Mouse (Mus musculus) cerebellum, adult 2 months (tissue): ENCODE measurements around the gene Fhit.

Experiments
- CTCF ChIP-seq: fragments of 200-500 bp; IDR thresholded peaks from 2 replicates; pipeline ENCODE4 v1.5.1; 2011; ENCODE audit warnings: low read depth, mild to moderate bottlenecking, control low read depth, low read length, moderate library complexity, borderline replicate concordance; ENCODE audit not compliant: insufficient read depth
- POLR2A ChIP-seq: fragments of 200-500 bp; IDR thresholded peaks from 2 replicates; pipeline ENCODE4 v1.6.1; 2011; ENCODE audit warnings: low read length, control low read depth, borderline replicate concordance; ENCODE audit not compliant: insufficient read depth

- TF ChIP-seq CTCF (no peak), POLR2A (no peak)
These were observed 1489.1 kb downstream of the Fhit start for GRCm38 (mm10) chr14:9672728-9673127.
